Mouse (Mus musculus) erythroblast, adult 5-6 weeks (primary cell): ENCODE measurements around the gene Creb1. TPM values are rescaled to one million over a fixed set of nuclear protein-coding genes. Genes with fewer than 3 reads are reported as not detected.
A peak's percentile ranks its signal among the peaks of the same experiment; 100 is the strongest.

Source experiments
- ATAC-seq: replicated peaks from 2 replicates; pipeline ENCODE4 v1.8.0; 2016; ENCODE audit warnings: moderate number of reproducible peaks, mild to moderate bottlenecking, moderate TSS enrichment, inconsistent platforms; ENCODE audit not compliant: poor library complexity, low FRiP score, severe bottlenecking
- total RNA-seq, 2 experiments: library from RNA; stranded (forward) in 1 of 2; stranded (reverse) in 1 of 2; fragments of 150-400 nt in 1 of 2; fragments of 200-764, 138-1000 nt in 1 of 2; gene quantifications; 2 replicates each; pipeline versions ENCODE4 v1.2.3 to v1.2.4; 2015 to 2017; ENCODE audit warnings: low replicate concordance in 2 of 2

Gene Creb1
- total RNA-seq (2015; ENCODE audit: low replicate concordance) (20.6 and 34.9 TPM in 2 replicates), total RNA-seq (2017; ENCODE audit: low replicate concordance) (18.1 and 42.5 TPM in 2 replicates)

DNA sequence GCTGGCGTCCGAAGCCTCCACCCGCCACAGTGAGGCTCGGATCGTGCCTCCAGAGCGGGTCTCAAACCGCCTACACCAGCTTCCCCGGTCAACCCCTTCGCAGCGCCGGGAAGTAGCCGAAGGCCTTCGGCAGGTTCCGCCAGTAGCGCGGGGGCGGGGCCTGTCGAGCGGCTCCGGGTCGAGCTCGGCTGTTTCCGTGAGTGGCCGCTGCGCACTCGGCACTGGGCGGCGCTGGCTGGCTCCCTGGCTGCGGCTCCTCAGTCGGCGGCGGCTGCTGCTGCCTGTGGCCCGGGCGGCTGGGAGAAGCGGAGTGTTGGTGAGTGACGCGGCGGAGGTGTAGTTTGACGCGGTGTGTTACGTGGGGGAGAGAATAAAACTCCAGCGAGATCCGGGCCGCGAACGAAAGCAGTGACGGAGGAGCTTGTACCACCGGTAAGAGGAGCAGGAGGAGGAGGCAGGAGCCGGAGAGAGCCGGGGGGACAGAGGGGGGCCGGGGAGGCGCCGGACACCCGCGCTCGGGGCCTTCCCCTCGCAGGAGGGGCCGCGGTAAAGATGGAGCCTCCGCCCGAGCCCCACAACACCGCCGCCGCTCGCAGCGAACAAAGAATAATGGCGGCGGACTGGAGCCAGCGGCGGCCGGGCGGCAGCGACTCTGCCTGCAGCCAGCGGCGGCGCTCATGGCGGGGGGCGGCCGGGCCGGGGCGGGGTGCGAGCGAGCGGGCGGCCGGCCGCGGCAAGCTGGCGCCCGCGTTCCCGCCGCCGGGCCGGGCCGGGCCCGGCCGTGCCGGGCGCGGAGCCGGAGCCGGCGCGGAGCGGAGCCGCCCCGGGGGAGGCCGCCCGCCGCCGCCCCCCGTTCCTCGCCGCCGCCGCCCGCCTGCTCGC, at the start of gene Creb1:
Creb1 (plus strand) TSS at position 57 of the 882 bp plus-strand sequence.
- ATAC-seq: peak; percentile 89

- no peak for ATAC-seq
These were observed 43.9 kb upstream of the Creb1 start for GRCm38 (mm10) chr1:64488521-64489029.

DNA sequence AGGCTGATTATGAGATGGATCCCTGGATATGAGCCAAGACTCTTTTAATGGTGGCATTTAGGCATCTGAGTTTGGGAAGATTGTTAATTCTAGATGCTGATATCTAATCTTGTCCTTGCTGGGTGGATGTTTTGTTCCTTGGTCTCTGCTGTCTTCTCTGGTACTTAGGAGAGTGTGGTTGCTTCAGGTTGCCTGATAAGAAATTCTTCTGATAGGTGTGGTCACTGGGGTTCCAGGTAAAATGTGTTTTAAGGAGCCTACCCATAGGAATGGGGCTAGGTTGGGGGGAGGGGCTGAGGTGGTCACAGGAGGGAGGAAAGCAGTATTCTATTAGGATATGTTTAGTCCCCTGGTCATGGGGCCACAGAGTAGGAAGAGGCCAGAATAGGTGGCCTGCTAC, 35.6 kb upstream of the Creb1 start:
- no peak for ATAC-seq

DNA sequence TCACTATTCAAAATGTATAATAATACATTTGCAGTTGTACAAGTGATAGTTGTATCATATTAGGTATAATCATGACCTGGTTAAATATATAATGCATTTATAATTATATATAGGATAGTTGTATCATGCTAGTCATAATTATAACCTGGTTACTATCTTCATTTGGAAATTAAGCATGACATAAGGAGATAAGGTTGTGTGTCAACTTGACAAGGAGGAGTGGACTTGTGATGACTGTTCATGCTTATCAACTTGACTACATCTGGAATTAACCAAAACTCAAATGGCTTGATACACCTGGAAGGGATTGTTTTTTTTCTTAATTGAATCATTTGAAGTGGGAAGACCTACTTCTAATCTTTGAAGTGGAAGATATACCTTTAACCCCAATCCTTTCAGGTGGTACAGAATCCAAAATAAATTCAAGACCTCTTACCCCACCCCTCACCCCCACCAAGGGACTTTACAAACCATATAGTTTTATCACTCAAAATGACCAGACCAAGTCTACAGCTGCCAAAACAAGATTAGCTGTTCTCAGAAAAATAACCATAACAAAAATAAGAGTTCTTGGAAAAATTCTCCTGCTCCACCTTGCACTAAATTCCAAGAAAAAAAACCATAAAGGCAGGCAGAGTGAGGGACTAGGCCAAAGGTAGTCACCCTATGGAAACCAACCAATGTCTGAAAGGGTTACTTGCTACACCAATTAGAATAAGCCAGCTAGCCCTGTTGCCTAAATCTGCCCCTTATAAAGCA, 30.9 kb upstream of the Creb1 start:
- no peak for ATAC-seq

DNA sequence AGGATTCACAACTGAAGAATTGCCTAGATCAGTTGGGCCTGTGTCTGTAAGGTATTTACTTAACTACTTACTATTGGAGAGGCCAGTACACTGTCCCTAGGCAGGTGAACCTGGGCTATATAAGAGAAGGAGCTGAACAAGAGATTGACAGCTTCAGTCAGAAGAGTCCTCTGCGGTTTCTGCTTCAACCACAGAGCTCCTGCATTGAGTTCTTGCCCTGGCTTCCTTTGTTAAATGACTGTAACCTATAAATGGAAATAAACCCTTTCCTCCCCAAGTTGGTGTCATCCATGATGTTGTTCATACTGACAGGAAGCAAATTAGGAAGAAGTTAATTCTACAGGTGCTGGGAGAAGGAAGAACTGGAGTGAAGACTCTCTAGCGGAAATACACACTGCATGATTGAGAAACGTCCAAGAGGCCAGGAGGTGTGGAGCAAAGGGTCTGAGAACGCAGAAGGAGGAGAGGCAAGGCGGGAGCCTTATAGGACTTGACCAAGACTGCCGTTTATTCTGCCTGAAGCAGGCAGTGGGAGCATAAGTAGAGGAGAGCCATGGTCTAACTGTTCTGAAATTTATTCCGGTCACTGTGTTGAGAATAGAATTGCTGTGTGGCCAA, 23.9 kb upstream of the Creb1 start:
- ATAC-seq: no peak

- ATAC-seq: no peak
These were observed 22.8 kb upstream of the Creb1 start for GRCm38 (mm10) chr1:64509678-64510077.

- no peak for ATAC-seq
These were observed 18.3 kb upstream of the Creb1 start for GRCm38 (mm10) chr1:64514184-64514583.

- no peak for ATAC-seq
These were observed 15.9 kb upstream of the Creb1 start for GRCm38 (mm10) chr1:64516593-64516992.

DNA sequence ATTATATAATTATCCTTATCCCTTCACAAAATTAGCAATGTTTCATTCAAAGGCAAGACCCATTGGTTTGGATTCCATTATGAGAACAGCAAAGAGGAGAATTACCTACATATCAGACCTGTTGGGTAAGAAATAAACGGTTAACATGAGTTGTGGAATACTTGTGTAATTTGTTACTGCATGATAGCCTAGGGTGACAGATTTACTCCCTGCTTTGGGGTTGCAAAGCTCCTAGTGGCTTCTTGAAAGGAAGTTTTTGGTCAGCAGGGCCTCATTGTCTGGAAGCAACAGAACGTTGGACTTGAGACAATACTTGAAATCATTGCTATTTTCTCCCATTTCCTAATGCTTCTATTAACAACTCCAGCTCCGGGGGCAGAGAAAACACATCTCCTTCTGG, 14.0 kb upstream of the Creb1 start:
- ATAC-seq: no peak

GRCm38 (mm10) chr1:64519345-64519744, 13.1 kb upstream of the Creb1 start:
- ATAC-seq: no peak

GRCm38 (mm10) chr1:64519901-64520300, 12.5 kb upstream of the Creb1 start:
- no peak for ATAC-seq

DNA sequence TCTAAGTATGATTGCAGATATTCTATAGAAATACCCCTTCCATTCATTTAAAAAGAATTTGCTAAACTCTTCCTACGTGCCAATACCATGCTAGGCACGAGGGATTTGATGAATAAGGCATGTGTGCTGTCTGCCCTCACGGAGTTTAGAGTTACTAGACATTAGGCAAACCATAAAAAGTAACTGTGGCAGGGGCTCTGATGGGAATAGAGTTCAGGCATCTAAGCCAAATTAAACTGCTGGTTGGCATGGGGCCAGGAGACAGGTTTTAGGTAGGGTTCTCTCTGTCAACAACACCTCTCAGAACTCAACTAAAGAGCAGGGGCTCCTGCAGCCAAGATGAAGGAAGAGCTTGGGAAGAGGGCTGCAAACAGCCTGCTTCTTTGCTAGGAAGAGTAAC, 10.7 kb upstream of the Creb1 start:
- no peak for ATAC-seq

DNA sequence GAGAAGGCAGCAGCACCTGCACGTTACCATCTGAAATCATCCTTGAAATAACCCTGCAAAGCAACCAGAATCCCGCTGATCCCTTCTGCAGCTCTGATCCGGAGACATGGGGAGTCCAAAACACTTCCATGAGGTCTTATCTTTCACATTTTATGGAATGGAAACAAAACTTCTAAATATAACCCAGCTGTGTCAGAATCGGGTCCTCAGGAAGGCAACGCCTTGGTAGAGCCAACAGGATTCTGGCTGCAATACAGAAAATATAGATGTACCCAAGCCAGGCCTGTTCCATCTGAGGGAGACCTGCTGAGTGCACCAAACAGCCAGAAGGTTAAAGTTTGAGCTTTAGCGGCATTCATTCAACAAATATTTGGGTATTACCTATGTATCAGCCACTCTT, 9.8 kb upstream of the Creb1 start:
- no peak for ATAC-seq

DNA sequence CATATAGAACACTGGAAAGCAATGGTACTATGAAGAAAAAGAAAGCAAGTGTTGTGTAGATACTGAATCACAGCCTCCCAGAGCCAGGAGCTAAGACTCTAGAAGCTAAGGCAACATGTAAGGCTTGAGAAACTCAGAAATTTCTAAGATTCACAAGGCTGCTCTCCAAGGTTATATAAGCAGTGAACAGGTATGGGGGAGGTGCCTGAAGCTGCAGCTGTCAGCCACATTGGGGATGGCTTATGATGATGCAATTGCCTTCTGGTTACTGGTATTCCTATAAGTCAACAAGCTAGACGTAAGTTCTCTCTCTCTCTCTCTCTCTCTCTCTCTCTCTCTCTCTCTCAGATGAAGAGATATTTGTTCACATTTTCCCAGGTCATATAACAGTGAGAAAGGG, 9.3 kb upstream of the Creb1 start:
- no peak for ATAC-seq

GRCm38 (mm10) chr1:64524661-64525060, 7.8 kb upstream of the Creb1 start:
- no peak for ATAC-seq

DNA sequence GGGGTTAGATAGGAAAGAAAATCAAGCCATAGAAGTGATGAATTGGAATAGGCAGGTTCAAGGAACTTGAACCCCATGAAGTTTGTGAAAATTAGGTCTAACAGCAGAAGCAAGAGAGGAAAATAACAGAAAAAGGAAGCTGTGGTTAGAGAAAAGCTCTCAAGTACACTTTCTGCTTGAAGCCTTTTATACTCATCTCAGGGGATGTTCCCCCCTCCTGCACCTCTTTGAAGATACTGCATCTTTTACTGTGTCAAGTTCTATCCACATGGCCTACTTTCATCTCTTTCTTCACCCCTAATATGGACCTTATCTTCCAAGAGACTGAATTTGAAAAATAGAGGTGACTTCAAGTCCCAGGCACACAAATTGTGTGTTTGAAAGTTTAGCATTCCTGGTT, 4.8 kb upstream of the Creb1 start:
- no peak for ATAC-seq

- no peak for ATAC-seq
These were observed 2.6 kb upstream of the Creb1 start for GRCm38 (mm10) chr1:64529781-64530315.

DNA sequence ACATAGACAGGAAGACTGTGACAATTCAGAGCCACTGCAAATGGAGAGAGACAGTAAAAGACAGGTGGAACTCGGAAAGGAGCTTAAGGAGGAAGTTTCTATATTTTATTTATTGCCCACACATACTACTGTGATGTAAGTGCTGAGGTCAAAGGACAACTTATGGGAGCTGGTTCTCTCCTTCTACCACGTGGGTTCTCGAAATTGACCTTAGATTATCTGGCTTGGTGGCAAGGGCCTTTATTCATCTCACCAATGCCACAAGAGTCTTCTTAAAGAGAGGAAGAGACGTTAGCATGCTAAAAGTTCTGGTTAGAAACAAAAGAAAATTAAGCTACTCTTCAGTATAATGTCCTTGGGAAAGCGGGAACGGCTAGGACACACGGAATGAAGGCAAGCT, 897 bp upstream of the Creb1 start:
- no peak for ATAC-seq

GRCm38 (mm10) chr1:64532067-64532523, 350 bp upstream of the Creb1 start:
- peak; percentile 61 for ATAC-seq
